Mouse (Mus musculus) thymus, adult 2 months (tissue): ENCODE results near the gene Sim2.

Experiments
- CTCF ChIP-seq: fragments of 200-500 bp; IDR thresholded peaks from 2 replicates; pipeline ENCODE4 v1.5.1; 2012; ENCODE audit warnings: mild to moderate bottlenecking, control low read depth, low read length, moderate library complexity, borderline replicate concordance; ENCODE audit not compliant: control insufficient read depth, poor library complexity, insufficient read depth; ENCODE audit errors: extremely low read depth
- POLR2A ChIP-seq: fragments of 200-500 bp; IDR thresholded peaks from 2 replicates; pipeline ENCODE4 v1.6.1; 2012; ENCODE audit warnings: mild to moderate bottlenecking, low read length, control low read depth, moderate library complexity; ENCODE audit not compliant: control insufficient read depth, poor library complexity, insufficient read depth; ENCODE audit errors: extremely low read depth

- no peak for TF ChIP-seq CTCF
- TF ChIP-seq POLR2A: no peak
Observed at GRCm38 (mm10) chr16:94128236-94128835, 43.6 kb downstream of the Sim2 start.
